Mouse (Mus musculus) liver, postnatal 0 days (tissue): ENCODE measurements at regions not wholly inside any gene's neighbourhood (a gene's known extent, or its start where the extent isn't known, plus 50 kb on each side); places are given as distances from the start of the nearest gene placed in this dataset.

Experiments used
- CTCF ChIP-seq: sonication (generic); IDR thresholded peaks from 2 replicates; pipeline ENCODE4 v1.5.1; 2016; ENCODE audit warnings: antibody characterized with exemption, low read depth
- EP300 ChIP-seq: IDR thresholded peaks from 2 replicates; pipeline ENCODE4 v1.6.1; 2016; ENCODE audit warnings: antibody characterized with exemption, low read depth, mild to moderate bottlenecking

DNA sequence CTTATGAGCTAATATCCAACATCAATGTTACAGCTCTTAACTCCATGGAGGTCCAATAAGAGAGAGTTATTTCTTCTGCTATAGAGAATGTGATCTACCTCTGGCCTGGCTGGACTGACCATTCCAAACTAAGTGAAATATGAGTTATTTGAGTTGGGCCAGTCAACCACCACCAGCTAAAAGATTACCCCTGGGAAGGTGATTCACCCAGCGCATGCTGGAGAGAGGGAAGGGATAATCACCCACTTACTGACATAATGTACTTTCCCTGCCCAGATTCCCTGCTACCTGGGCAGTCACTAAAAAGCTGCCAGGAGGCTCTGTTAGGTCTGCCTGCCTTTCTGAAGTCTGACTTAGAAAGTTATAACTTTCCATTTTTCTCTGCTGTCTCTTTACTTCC lies 216.8 kb downstream of the Hhipl2 start:
- TF ChIP-seq CTCF = no peak
- no peak for TF ChIP-seq EP300
